Mouse (Mus musculus): ENCODE measurements around the gene Pnpla1.

Gene Pnpla1

GRCm38 (mm10) chr17:28885231-28885630 lies 27.0 kb downstream of the Pnpla1 start:
- no peaks in the 10 kb centered on the region for H3K27me3 ChIP-seq (ENCODE audit: control insufficient read depth, insufficient read depth, low read length, poor library complexity, severe bottlenecking)
- no peak for DNase-seq (ENCODE audit: low read depth, low spot score)
- H3K36me3 ChIP-seq (ENCODE audit: control insufficient read depth, insufficient read depth, low read length, poor library complexity, severe bottlenecking): no peaks in the 10 kb centered on the region

GRCm38 (mm10) chr17:28886266-28886665 lies 28.1 kb downstream of the Pnpla1 start:
- H3K27me3 ChIP-seq (ENCODE audit: control insufficient read depth, insufficient read depth, low read length, poor library complexity, severe bottlenecking): no peaks in the 10 kb centered on the region
- no peak for DNase-seq (ENCODE audit: low read depth, low spot score)
- no peaks in the 10 kb centered on the region for H3K36me3 ChIP-seq (ENCODE audit: control insufficient read depth, insufficient read depth, low read length, poor library complexity, severe bottlenecking)

GRCm38 (mm10) chr17:28894050-28894767 lies 36.0 kb downstream of the Pnpla1 start:
- peak; percentile 64 for DNase-seq (ENCODE audit: low read depth, low spot score)
- H3K27me3 ChIP-seq (ENCODE audit: control insufficient read depth, insufficient read depth, low read length, poor library complexity, severe bottlenecking): no peaks in the 10 kb centered on the region
- H3K36me3 ChIP-seq (ENCODE audit: control insufficient read depth, insufficient read depth, low read length, poor library complexity, severe bottlenecking): no peaks in the 10 kb centered on the region

GRCm38 (mm10) chr17:28895217-28895875 lies 37.1 kb downstream of the Pnpla1 start:
- DNase-seq (ENCODE audit: low read depth, low spot score): no peak
- Histone ChIP-seq H3K27me3 (ENCODE audit: control insufficient read depth, insufficient read depth, low read length, poor library complexity, severe bottlenecking) (no peaks in the 10 kb centered on the region), H3K36me3 (ENCODE audit: control insufficient read depth, insufficient read depth, low read length, poor library complexity, severe bottlenecking) (no peaks in the 10 kb centered on the region)

GRCm38 (mm10) chr17:28896095-28896780 lies 38.0 kb downstream of the Pnpla1 start:
- no peaks in the 10 kb centered on the region for H3K27me3 ChIP-seq (ENCODE audit: control insufficient read depth, insufficient read depth, low read length, poor library complexity, severe bottlenecking)
- H3K36me3 ChIP-seq (ENCODE audit: control insufficient read depth, insufficient read depth, low read length, poor library complexity, severe bottlenecking): no peaks in the 10 kb centered on the region
- no peak for DNase-seq (ENCODE audit: low read depth, low spot score)

- DNase-seq (ENCODE audit: low read depth, low spot score): no peak
- H3K27me3 ChIP-seq (ENCODE audit: control insufficient read depth, insufficient read depth, low read length, poor library complexity, severe bottlenecking): no peaks in the 10 kb centered on the region
- no peaks in the 10 kb centered on the region for H3K36me3 ChIP-seq (ENCODE audit: control insufficient read depth, insufficient read depth, low read length, poor library complexity, severe bottlenecking)
These were observed 39.6 kb downstream of the Pnpla1 start for GRCm38 (mm10) chr17:28897817-28898216.

GRCm38 (mm10) chr17:28898249-28898648 lies 40.0 kb downstream of the Pnpla1 start:
- no peak for DNase-seq (ENCODE audit: low read depth, low spot score)
- Histone ChIP-seq H3K27me3 (ENCODE audit: control insufficient read depth, insufficient read depth, low read length, poor library complexity, severe bottlenecking) (no peaks in the 10 kb centered on the region), H3K36me3 (ENCODE audit: control insufficient read depth, insufficient read depth, low read length, poor library complexity, severe bottlenecking) (no peaks in the 10 kb centered on the region)

GRCm38 (mm10) chr17:28899427-28899826 lies 41.2 kb downstream of the Pnpla1 start:
- no peaks in the 10 kb centered on the region for H3K36me3 ChIP-seq (ENCODE audit: control insufficient read depth, insufficient read depth, low read length, poor library complexity, severe bottlenecking)
- no peaks in the 10 kb centered on the region for H3K27me3 ChIP-seq (ENCODE audit: control insufficient read depth, insufficient read depth, low read length, poor library complexity, severe bottlenecking)
- DNase-seq (ENCODE audit: low read depth, low spot score): no peak

GRCm38 (mm10) chr17:28901559-28901958 lies 43.3 kb downstream of the Pnpla1 start:
- Histone ChIP-seq H3K36me3 (ENCODE audit: control insufficient read depth, insufficient read depth, low read length, poor library complexity, severe bottlenecking) (no peaks in the 10 kb centered on the region), H3K27me3 (ENCODE audit: control insufficient read depth, insufficient read depth, low read length, poor library complexity, severe bottlenecking) (no peaks in the 10 kb centered on the region)
- DNase-seq (ENCODE audit: low read depth, low spot score): peak; percentile 34

- H3K27me3 ChIP-seq (ENCODE audit: control insufficient read depth, insufficient read depth, low read length, poor library complexity, severe bottlenecking): no peaks in the 10 kb centered on the region
- peak; percentile 78 for DNase-seq (ENCODE audit: low read depth, low spot score)
- H3K36me3 ChIP-seq (ENCODE audit: control insufficient read depth, insufficient read depth, low read length, poor library complexity, severe bottlenecking): no peaks in the 10 kb centered on the region
These were observed 46.5 kb downstream of the Pnpla1 start for GRCm38 (mm10) chr17:28904546-28905376.

GRCm38 (mm10) chr17:28905377-28905916 lies 47.2 kb downstream of the Pnpla1 start:
- Histone ChIP-seq H3K27me3 (ENCODE audit: control insufficient read depth, insufficient read depth, low read length, poor library complexity, severe bottlenecking) (no peaks in the 10 kb centered on the region), H3K36me3 (ENCODE audit: control insufficient read depth, insufficient read depth, low read length, poor library complexity, severe bottlenecking) (no peaks in the 10 kb centered on the region)
- no peak for DNase-seq (ENCODE audit: low read depth, low spot score)

GRCm38 (mm10) chr17:28907959-28908358 lies 49.7 kb downstream of the Pnpla1 start:
- H3K36me3 ChIP-seq (ENCODE audit: control insufficient read depth, insufficient read depth, low read length, poor library complexity, severe bottlenecking): no peaks in the 10 kb centered on the region
- no peaks in the 10 kb centered on the region for H3K27me3 ChIP-seq (ENCODE audit: control insufficient read depth, insufficient read depth, low read length, poor library complexity, severe bottlenecking)
- DNase-seq (ENCODE audit: low read depth, low spot score): no peak

GRCm38 (mm10) chr17:28909252-28909941 lies 51.2 kb downstream of the Pnpla1 start:
- no peaks in the 10 kb centered on the region for H3K27me3 ChIP-seq (ENCODE audit: control insufficient read depth, insufficient read depth, low read length, poor library complexity, severe bottlenecking)
- no peaks in the 10 kb centered on the region for H3K36me3 ChIP-seq (ENCODE audit: control insufficient read depth, insufficient read depth, low read length, poor library complexity, severe bottlenecking)
- peak; percentile 55 for DNase-seq (ENCODE audit: low read depth, low spot score)

- DNase-seq (ENCODE audit: low read depth, low spot score): no peak
- Histone ChIP-seq H3K27me3 (ENCODE audit: control insufficient read depth, insufficient read depth, low read length, poor library complexity, severe bottlenecking) (no peaks in the 10 kb centered on the region), H3K36me3 (ENCODE audit: control insufficient read depth, insufficient read depth, low read length, poor library complexity, severe bottlenecking) (no peaks in the 10 kb centered on the region)
These were observed 51.9 kb downstream of the Pnpla1 start for GRCm38 (mm10) chr17:28910139-28910538.
